Mouse (Mus musculus) erythroid progenitor cell, adult 5-6 weeks (primary cell): ENCODE results near the gene Nfkb1. TPM values are rescaled to one million over a fixed set of nuclear protein-coding genes. Genes with fewer than 3 reads are reported as not detected.

ENCODE experiments used
- ATAC-seq: replicated peaks from 2 replicates; pipeline ENCODE4 v1.8.0; 2016; ENCODE audit warnings: moderate number of reproducible peaks, mild to moderate bottlenecking, moderate TSS enrichment, inconsistent platforms; ENCODE audit not compliant: poor library complexity, low FRiP score, severe bottlenecking
- total RNA-seq, 2 experiments: library from RNA; stranded (forward) in 1 of 2; stranded (reverse) in 1 of 2; fragments of 150-400 nt in 1 of 2; fragments of 186-747, 209-891 nt in 1 of 2; gene quantifications; 2 replicates each; pipeline versions ENCODE4 v1.2.3 to v1.2.4; 2015 to 2017; ENCODE audit warnings: low replicate concordance in 2 of 2

The Nfkb1 gene
- total RNA-seq (2015; ENCODE audit: low replicate concordance) (6.5 and 21.4 TPM in 2 replicates), total RNA-seq (2017; ENCODE audit: low replicate concordance) (13.4 and 18.6 TPM in 2 replicates)

DNA sequence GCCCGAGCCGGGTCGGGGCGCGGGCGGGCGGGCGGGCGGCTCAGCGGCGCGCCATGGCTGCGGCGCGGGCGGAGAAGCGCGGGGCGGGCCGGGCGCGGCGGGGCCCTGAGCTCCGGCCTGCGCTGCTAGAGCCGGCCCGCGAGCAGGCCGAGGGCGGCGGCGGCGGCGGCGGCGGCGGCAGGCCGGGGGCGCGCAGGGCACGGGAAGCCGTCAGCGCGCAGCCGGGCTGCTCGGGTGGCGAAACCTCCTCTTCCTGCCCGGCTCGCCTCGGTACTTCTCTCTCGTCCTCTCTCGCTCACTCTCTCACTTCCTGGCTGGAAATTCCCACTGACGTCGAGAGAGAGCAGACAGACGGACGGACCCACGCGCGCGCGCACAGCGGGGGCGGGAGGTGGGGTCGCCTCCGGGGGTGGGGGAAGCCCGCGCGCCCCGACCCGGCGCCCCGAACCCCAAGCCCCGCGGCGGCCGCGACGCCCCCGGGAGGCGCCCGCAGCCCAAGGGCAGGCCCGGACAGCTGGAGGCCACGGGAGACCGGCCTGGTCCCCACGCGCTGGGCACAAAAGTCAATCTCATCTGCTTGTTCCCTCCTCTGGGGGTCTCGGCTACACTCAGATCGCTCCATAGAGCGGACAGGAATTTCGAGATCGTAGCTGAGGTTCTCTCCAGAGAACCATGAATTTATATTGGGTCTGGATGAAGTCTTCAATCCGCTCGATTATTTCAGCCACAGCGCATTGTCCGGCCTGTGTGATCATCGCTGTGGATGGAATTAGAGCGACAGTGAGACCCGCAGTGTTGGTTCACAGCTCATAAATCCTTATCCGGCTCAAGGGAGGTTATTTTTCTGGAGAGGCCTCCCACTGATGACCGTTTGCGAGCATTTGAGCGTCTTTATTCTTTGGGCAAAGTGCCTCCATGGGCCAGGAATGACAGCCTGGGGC lies at the start of gene Nfkb1:
Gene Nfkb1, minus strand, starts transcription at position 357 of the 941 bp plus-strand sequence.
- ATAC-seq = no peak; the same call in 1 of the 2 replicates

DNA sequence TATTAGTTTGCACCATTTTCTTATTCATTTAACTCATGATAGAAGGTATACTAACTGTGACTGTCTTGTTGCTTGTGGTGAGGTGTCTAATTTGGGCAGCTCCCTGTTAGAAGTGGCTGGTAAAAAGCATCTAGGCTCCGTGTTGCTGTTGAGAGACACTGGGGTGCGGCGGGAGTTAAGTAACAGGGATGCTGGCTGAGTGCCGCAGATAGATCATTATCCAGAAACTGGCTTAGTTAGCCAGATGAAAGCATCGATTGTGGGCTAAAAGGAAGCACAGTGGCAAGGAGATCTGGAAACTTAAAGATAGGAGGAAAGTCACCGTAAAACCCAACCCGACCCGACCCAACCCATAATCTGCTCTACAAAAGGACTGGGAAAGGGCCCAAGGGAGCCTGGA lies 49.4 kb upstream of the Nfkb1 start:
- ATAC-seq = no peak

DNA sequence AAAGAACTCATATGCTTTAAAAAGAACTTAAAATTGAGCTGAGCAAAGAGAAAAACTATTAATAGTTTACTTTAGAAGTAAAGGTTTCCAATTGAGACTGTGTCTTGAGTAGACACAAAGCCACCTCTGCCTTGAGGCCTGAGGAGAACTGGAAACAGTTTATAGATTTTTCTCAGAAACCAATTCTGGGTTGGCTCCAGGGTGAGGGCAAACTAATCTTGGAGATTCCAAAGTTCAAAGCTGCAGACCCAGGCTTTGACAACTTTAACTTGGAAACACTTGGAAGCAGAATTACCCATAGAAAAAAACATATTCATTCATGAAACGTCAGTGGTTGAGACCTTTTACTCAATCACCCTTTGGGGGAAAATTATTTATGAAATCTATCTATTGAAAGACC lies 43.4 kb upstream of the Nfkb1 start:
- no peak for ATAC-seq

DNA sequence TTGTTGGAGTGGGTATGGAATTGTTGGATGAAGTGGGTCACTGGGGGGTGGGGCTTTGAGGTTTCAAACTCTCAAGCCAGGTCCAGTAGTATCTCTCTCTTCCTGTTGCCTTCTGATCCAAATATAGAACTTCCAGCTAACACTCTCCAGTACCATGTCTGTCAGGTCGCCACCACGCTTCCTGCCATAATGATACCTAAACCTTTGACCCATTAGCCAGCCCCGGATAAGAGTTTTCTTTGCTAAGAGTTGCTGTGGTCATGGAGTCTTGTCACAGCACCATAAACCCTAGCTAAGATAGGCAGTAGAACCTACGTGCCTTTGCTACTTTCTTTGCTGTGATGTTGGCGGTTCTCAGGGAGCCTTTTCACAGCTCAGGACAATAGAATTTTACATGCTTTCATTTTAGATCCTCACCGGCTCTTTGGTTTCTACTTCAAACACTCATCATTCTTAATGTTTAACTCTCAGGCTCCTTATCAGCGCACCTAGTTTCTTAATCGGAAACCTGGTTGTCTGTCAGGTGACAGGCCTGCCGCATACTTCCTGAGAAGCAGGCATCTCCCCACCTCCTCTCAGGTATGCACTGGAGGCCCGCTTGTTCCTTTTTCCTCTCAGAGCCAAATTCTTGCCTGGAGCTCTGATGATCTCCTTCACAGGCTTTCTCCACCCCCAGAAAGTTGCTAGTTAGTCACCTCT lies 41.5 kb upstream of the Nfkb1 start:
- ATAC-seq = no peak

DNA sequence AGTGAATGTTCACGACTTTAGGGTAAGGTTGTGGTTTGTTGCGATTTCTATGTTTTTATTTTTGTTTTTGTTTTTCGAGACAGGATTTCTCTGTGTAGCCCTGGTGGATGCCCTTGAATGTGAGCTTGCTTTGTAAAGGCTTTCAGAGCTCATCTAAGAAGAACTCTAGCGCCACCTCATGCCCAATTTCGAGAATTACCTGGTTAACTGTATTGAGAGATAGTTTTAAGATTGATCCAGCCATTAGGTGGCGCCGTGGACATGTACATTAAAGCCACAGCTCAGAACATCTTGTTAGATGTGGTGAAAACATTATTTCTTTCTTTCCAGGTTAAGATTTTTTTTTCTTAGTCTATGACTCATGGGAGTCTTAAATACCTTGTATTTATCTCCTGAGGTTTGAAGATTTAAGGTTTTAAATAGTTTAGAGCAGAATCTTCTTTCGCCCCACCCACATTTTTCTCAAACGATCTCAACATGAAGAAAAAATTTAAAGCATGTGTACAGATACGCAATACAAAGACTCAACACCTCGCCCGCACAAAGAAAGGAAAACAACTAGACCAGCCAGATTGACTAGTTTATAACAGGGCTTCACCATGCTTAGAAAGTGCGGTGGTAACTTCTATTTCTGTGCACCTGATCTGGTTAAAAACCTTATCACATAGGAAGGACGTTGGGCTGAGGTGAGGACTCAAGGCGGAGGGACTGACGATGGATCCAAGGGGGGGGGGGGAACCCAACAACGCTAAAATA lies 40.1 kb upstream of the Nfkb1 start:
- ATAC-seq = peak; percentile 90

DNA sequence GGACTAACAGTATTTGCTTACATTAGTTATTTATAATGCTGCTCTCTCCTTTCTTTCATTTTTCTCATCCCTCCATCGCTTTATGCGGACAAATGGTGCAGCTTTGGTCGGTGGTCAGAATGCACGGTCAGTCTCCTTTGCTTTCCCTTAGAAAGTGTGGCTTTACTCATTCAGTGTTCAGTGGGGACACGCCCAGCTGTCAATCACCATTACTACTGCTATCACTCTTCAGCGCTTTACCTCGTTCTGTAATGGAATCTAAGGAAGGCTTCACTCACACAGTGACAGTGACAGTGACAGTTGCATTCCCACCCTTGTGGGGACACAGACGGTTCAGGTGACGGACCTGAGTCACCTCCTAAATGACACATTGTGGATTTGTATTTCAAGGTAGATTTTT lies 39.4 kb upstream of the Nfkb1 start:
- no peak for ATAC-seq

DNA sequence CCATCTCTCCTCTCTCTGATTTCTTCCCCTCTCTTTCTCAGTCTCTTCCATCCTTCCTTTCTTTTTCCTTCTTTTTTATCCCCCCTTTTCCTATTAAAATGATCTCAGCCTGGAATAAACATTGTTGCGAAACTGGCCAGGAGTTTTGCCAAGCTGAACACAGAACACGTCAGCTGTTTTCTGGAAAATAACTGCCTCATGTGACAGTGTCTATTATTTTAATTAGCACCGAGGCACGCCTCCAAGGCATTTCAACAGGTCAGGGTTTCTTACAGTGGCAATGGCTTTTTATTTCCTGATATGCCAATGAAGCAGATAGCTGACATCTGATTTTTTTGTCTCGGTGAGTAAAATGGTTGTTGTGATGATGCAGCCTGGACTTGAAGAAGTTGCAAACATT lies 38.2 kb upstream of the Nfkb1 start:
- no peak for ATAC-seq

DNA sequence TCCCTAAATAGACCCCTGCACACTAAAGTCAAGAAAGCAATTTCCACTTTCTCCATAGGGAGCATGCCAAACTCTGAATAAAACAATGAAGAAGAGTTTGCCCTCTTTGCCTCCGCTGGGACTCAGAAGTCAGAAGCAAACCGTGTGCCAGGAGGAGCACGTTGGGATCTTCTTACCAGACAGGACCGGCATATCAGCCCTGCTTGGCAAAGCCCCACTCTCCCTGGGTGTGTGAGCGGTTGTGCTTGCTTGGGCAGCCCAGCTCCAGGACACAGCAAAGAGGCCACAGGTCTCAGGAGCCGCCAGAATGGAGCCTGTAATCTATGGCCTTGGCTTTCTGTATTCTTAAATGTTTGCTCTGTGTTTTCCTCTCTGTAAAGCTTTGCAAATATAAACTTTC lies 37.6 kb upstream of the Nfkb1 start:
- ATAC-seq = no peak

DNA sequence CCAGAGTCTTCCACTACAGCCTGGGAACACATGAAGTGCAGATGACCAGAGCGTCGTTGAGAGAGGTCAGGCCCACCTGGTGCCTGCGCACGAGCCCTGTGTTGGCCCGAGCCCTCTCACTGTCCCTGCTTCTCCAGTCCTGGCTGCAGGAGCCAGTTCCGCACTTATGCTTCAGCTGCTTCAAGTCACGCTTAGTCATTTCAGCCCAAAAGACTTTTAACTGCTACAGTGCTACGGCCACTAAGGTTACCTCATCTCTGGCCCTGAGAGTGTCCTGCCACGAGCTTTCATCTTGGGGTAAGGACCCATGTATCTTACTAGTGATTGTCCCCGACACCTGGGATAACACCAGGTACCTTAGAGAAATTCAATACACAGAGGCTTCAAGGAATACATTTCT lies 36.0 kb upstream of the Nfkb1 start:
- no peak for ATAC-seq

DNA sequence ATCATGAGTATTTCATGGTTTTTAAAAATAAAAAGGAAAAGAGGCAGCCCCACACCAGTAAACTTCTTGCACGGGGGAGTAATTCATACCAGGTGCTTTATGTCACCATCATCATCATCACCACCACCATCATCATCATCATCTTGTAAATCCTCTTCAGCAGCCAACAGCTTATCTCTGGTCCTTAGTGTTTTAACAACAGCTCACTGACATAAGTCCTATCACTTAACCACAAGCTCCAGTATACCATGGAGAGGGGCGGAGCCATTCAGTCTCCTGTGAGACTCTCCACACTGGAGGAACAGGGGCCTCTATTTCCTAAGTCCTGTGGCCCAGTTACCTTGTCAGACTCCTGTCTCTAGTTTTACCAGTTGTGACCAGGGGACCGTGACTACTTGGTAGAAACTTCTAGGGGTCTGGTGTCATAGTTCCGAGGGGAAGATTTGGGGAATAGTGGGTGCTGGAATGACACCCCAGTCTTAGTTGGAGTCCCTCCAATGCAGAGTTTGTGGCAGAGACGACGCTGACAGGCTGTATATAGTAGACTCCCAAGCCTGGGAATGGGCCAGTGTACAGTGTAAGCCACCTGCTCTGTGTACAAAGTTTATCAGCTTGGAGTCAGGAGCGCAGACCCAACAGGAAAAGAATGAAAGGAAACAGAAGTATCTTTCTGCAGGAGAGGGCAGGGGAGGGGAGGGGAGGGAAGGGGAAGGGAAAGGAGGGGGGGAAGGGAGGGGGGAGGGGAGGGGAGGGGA lies 35.4 kb upstream of the Nfkb1 start:
- 0 out of 2 replicates have a peak, but pooled peaks have one; percentile 44 for ATAC-seq

DNA sequence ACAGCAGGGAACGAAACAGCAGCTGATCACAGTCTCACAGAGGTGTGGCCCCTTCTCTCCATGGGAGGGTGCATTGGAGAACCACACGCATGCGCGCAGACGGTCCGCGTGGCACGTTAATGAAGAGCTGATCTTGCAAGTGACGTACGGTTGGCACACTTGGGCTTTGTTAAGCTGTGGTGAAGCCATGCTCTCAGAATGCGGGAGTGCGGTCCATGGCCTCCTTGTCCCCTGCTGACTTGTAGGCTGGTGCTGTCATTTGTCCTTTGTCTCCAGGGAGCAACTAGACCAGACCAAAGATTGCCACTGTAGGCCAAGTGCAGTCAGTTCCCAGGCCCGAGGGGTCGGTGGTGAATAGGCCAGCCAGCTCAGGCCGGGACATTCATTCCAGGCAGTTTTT lies 34.7 kb upstream of the Nfkb1 start:
- no peak for ATAC-seq

DNA sequence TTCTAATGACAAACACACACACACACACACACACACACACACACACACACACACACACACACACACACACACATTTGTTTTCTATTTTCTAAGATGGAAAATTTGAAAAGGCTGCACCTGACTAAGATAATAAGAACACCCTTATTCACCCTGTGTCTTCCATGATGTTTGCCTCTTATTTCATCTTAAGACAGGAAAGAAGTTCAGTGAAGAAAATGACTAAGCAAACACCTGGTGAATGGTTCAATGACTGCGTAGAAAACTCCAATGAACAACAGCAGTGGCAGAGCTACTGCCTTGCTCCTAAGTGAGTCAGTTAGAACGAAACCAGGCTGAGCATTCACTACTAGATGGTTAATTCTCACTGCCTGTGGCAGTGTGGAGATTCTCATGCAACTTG lies 30.8 kb upstream of the Nfkb1 start:
- no peak for ATAC-seq

DNA sequence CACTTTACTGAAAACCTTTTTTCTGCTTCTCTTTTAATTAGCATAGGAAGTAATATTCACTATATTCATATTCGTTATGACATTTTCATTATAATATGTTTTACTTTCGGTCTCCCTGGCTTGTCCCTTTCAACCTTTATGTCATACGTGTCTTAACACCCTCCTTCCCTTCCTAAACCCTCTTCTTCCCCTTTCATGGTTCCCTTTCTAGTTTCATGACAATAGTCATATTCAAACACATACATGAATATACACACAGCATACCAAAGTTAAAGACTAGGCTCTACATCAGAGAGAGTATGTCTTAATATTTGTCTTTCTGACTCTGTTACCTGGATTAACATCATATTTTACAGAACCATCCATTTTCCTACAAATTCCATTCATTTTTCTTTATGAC lies 28.6 kb upstream of the Nfkb1 start:
- no peak for ATAC-seq

DNA sequence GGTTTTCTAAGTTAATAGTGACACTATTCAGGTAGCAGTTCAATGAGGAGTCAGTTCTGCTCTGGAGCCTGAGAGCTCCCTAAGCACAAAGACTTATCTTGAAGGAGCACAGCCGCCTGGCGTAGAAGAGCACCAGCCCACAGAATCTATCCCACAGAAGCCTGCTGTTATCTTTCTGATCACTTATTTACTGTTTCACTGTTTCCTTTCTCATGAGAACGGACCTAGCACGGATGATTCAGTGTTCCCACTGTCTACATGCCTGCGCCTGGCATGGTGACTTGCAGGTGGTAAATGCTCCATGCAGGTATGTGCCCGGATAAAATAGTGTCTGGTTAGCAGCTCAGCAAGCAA lies 27.8 kb upstream of the Nfkb1 start:
- peak; percentile 87 for ATAC-seq

DNA sequence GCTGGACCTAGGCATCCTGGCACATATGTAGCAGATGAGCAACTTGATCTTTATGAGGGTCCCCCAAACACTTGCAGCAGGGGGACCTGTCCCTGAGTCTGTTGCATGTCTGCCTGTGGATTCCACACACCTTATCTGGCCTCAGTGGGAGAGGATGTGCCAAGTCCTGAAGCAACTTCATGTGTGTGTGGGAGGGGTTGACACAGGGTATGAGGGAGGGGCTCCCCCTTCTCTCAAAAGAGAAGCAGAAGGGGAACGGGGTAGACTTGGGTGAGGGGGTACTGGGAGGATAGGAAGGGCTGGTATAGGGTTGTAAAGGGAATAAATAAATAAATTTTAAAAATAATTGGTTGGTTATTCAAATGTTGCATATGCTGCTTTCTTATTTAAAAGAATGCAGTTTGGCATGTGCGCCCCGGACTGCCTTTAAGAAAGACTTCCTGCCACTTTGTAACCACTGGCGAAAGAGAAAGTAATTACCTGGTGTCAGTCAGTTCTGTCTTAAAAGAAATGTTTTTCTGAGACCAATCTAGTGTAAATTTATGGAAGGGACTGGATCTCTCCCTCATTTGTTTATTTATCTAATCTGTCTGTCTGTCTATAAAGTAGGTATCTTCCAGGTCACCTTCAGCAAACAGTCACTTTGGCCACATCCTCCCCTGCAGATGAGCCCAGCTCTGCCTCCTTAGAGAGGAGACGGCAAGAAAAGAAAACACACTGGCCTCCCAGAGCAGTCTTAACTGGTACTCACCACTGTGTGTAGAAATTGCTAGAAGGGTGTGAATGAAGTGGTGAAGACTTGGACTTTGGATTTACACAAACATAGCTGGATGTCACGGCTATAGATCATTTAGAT lies 27.2 kb upstream of the Nfkb1 start:
- ATAC-seq = peak; percentile 76

DNA sequence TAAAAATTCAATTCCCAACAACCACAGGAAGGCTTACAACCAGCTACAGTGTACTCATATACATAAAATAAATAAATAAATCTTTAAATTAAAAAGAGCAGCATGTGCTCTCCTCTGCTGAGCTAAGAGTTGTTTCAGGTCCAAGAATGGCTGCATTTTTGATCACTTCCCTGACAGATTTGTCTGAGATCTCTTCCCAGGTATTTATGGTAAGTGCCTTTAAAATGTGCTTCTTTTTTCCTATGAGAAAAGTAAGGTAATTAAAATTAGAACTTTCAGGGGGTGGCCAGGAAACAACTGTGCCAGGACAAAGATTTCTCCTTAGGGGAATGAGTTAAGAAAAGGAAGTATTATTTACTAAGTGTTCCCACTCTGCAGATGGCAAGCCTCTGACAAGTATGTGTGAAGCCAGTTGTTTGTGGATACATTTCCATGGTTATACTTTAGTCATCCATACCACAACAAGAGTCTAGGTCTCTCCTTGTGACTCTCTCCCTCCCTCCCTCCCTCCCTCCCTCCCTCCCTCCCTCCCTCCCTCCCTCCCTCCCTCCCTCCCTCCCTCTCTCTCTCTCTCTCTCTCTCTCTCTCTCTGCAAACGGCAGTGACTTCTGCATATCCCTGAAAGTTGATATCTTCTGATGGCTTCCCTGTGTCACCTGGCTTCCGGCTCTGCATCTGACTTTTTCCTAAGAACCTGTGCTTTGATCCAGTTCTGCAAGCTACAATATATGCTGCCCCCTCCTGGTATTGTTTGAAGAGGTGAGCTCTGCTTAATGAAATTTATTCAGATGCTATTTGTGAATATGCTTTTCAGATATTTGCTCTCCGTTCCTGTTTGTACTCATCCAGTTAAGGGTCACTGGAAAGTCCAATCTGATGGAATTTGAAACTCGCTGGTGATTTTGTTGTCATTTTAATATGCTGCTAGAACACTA lies 21.9 kb upstream of the Nfkb1 start:
- no peak for ATAC-seq

DNA sequence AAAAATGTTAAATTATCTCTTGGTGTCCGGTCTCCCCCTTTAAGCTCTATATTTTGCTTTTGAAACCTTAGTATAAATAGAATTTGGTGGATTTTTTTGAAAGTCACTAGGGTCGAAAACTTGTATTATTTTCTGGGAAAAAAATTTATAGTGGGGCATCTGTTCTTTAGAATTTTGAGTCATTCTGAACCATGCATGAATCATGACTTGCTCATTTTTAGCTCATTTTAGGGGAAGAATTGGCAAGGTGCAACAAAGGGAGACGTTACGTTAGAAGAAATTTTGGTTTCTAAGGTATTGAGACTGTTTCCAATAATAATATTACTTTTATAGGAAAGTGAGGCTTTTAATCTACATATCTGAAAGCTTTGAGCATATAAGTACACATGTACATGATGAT lies 20.3 kb upstream of the Nfkb1 start:
- no peak for ATAC-seq
